Mouse (Mus musculus): ENCODE measurements around the gene Zfp524. TPM values are rescaled to one million over a fixed set of nuclear protein-coding genes. Genes with fewer than 3 reads are reported as not detected.
A peak's percentile ranks its signal among the peaks of the same experiment; 100 is the strongest.
"Not testable (repeated sequence)": the region's sequence is repeated elsewhere in the genome, so short reads cannot be mapped to it uniquely, and the experiment has no call there.

Gene Zfp524
- polyA plus RNA-seq, 1 experiment from 2014 or later, result 6.7 TPM

- Histone ChIP-seq H3K4me2 (ENCODE audit: low read length) (no peak overlapping the region), H3K36me3 (ENCODE audit: control insufficient read depth, insufficient read depth, low read length) (peaks cover 30% of the 10 kb centered on the region)
- no peak for ATAC-seq
Observed at GRCm38 (mm10) chr7:5012681-5013513, 1.3 kb upstream of the Zfp524 start.

DNA sequence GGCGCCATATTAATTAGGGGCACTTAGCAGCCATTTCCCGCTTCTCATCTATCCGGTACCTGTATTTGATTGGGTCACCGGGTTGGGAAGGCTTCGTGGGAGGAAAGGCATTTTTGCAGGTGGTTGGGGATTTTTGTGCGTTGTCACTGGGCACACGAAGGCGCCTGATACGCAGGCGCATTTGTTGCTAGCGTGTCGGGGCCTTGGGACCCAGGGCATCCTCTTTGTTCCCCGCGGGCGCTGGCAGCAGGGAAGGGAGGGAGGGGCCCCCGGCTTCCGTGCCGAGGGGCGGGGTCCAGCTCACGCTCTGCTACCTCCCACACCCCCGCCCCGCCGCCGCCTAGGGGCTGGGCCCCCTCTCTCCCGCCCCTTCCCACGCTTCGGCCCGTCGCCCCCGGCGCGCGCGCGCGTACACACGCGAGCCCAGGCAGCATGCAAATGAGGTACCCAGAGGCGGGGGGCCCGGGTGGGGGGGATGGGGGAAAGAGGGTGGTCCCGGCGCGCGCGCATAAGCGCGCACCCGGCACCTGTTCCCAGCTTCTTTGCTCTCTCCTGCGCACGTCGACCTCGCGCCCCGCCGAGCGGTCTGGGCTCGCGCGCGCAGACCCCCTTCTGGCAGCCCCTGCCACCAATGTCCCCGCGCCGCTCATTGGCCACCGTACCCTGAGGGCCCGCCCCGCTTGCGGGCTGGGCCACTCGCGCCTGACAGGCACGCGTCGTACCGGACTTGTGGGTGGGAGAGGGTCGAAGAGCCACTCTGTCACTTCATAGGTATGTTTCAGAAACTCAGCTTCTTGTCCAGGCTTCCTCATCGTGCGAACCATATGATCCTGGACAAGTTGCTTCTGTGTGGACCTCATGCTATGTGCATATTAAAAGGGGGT, 1.1 kb downstream of the Zfp524 start, which contains the start of gene Gm44973:
Gm44973 (plus strand) TSS at position 379 of the 884 bp plus-strand sequence.
- under 1% methylated on average over 49 of the region's 76 CpGs for WGBS
- ATAC-seq, result peak; percentile 78

More at GRCm38 (mm10) chr7:5012681-5013513, 1.3 kb upstream of the Zfp524 start:
- peaks cover 10% of the 10 kb centered on the region for H3K4me1 ChIP-seq (ENCODE audit: control insufficient read depth, insufficient read depth, low read length)
- no peaks in the 10 kb centered on the region for H3K27me3 ChIP-seq (ENCODE audit: control insufficient read depth, insufficient read depth, low read depth, low read length)
- H3K9me3 ChIP-seq (replicated peaks; ENCODE audit: control insufficient read depth, low read length, poor library complexity, severe bottlenecking), result no peaks in the 10 kb centered on the region
- 92% methylated on average over 27 of the region's 27 CpGs for WGBS
- H3K4me3 ChIP-seq (ENCODE audit: low read depth, low read length), result no peak overlapping the region
- H3K27ac ChIP-seq (ENCODE audit: low read length), result no peak overlapping the region
- H3K9ac ChIP-seq (ENCODE audit: low read depth, low read length), result no peak overlapping the region

DNA sequence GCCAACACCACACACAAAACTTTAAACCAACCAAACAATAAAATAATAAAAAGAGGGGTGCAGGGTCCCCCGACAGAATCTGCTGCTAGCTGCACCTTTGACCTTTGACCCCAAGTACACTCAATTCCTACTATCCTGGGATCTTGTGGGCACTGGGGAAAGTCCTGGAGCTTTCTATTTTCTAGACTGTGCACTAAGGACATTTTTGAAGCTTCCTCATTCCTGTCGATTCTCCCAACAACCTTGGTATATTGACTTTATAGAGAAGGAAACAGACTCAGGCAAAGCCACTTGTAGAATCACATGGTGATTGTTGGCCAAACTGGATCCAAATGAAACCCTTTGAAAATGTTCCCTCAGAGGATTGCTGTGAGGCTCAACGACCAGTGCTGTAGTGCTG, 1.8 kb downstream of the Zfp524 start:
- H3K9ac ChIP-seq (ENCODE audit: low read depth, low read length), result peak overlapping the region; percentile 74
- no peaks in the 10 kb centered on the region for H3K9me3 ChIP-seq (replicated peaks; ENCODE audit: control insufficient read depth, low read length, poor library complexity, severe bottlenecking)
- H3K27ac ChIP-seq (ENCODE audit: low read length), result peak overlapping the region; percentile 97
- H3K36me3 ChIP-seq (ENCODE audit: control insufficient read depth, insufficient read depth, low read length), result peaks cover 13% of the 10 kb centered on the region
- peak overlapping the region; percentile 67 for H3K4me2 ChIP-seq (ENCODE audit: low read length)
- ATAC-seq, result no peak
- H3K4me3 ChIP-seq (ENCODE audit: low read depth, low read length), result peak overlapping the region; percentile 79
- no peaks in the 10 kb centered on the region for H3K27me3 ChIP-seq (ENCODE audit: control insufficient read depth, insufficient read depth, low read depth, low read length)
- peaks cover 13% of the 10 kb centered on the region for H3K4me1 ChIP-seq (ENCODE audit: control insufficient read depth, insufficient read depth, low read length)
- WGBS, result 66% methylated on average over 3 of the region's 3 CpGs

More for the DNA sequence above, 1.1 kb downstream of the Zfp524 start, which contains the start of gene Gm44973:
- H3K36me3 ChIP-seq (ENCODE audit: control insufficient read depth, insufficient read depth, low read length), result peaks cover 13% of the 10 kb centered on the region
- peak within 1 kb of the TSS; percentile 79 for H3K4me3 ChIP-seq (ENCODE audit: low read depth, low read length)
- peak within 1 kb of the TSS; percentile 97 for H3K27ac ChIP-seq (ENCODE audit: low read length)
- no peaks in the 10 kb centered on the region for H3K9me3 ChIP-seq (replicated peaks; ENCODE audit: control insufficient read depth, low read length, poor library complexity, severe bottlenecking)
- H3K4me2 ChIP-seq (ENCODE audit: low read length), result peak within 1 kb of the TSS; percentile 67
- peaks cover 10% of the 10 kb centered on the region for H3K4me1 ChIP-seq (ENCODE audit: control insufficient read depth, insufficient read depth, low read length)
- peak within 1 kb of the TSS; percentile 74 for H3K9ac ChIP-seq (ENCODE audit: low read depth, low read length)
- H3K27me3 ChIP-seq (ENCODE audit: control insufficient read depth, insufficient read depth, low read depth, low read length), result no peaks in the 10 kb centered on the region

GRCm38 (mm10) chr7:5016920-5017319, 2.7 kb downstream of the Zfp524 start:
- Histone ChIP-seq H3K9me3 (replicated peaks; ENCODE audit: control insufficient read depth, low read length, poor library complexity, severe bottlenecking) (no peaks in the 10 kb centered on the region), H3K4me3 (ENCODE audit: low read depth, low read length) (no peak overlapping the region), H3K27ac (ENCODE audit: low read length) (no peak overlapping the region), H3K4me2 (ENCODE audit: low read length) (no peak overlapping the region), H3K27me3 (ENCODE audit: control insufficient read depth, insufficient read depth, low read depth, low read length) (no peaks in the 10 kb centered on the region), H3K4me1 (ENCODE audit: control insufficient read depth, insufficient read depth, low read length) (peaks cover 19% of the 10 kb centered on the region), H3K9ac (ENCODE audit: low read depth, low read length) (no peak overlapping the region), H3K36me3 (ENCODE audit: control insufficient read depth, insufficient read depth, low read length) (peaks cover 5% of the 10 kb centered on the region; the same call in 1 of the 2 replicates)
- ATAC-seq, result no peak
- 100% methylated on average over 2 of the region's 2 CpGs for WGBS

DNA sequence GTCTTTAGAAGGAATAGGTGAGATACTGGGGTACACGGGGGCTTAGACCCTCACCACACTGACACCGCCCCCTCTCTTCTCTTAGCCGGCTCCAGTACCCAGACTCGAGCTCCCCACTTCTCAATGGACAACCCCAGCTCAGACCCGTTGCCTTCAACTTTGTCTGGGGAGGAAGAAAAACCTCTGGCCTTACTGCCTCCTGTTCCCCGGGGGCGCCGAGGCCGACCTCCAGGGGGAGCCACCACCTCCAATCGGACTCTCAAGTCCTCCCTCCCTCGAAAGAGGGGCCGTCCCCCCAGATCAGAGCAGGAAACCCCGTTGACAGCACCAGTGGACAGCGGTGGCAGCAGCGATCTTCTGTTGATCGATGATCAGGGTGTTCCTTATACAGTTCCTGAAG, 3.1 kb downstream of the Zfp524 start:
- H3K27me3 ChIP-seq (ENCODE audit: control insufficient read depth, insufficient read depth, low read depth, low read length), result no peaks in the 10 kb centered on the region
- WGBS, result 91% methylated on average over 16 of the region's 16 CpGs
- H3K4me2 ChIP-seq (ENCODE audit: low read length), result no peak overlapping the region
- H3K9me3 ChIP-seq (replicated peaks; ENCODE audit: control insufficient read depth, low read length, poor library complexity, severe bottlenecking), result no peaks in the 10 kb centered on the region
- no peak overlapping the region for H3K9ac ChIP-seq (ENCODE audit: low read depth, low read length)
- peaks cover 5% of the 10 kb centered on the region; the same call in 1 of the 2 replicates for H3K36me3 ChIP-seq (ENCODE audit: control insufficient read depth, insufficient read depth, low read length)
- H3K27ac ChIP-seq (ENCODE audit: low read length), result no peak overlapping the region
- H3K4me3 ChIP-seq (ENCODE audit: low read depth, low read length), result no peak overlapping the region
- H3K4me1 ChIP-seq (ENCODE audit: control insufficient read depth, insufficient read depth, low read length), result peaks cover 19% of the 10 kb centered on the region
- no peak for ATAC-seq

- H3K4me1 ChIP-seq (ENCODE audit: control insufficient read depth, insufficient read depth, low read length), result peaks cover 19% of the 10 kb centered on the region
- H3K9ac ChIP-seq (ENCODE audit: low read depth, low read length), result no peak overlapping the region
- H3K4me2 ChIP-seq (ENCODE audit: low read length), result no peak overlapping the region
- H3K27me3 ChIP-seq (ENCODE audit: control insufficient read depth, insufficient read depth, low read depth, low read length), result no peaks in the 10 kb centered on the region
- no peak for ATAC-seq
- no peaks in the 10 kb centered on the region for H3K9me3 ChIP-seq (replicated peaks; ENCODE audit: control insufficient read depth, low read length, poor library complexity, severe bottlenecking)
- 98% methylated on average over 21 of the region's 21 CpGs for WGBS
- no peak overlapping the region for H3K4me3 ChIP-seq (ENCODE audit: low read depth, low read length)
- no peak overlapping the region for H3K27ac ChIP-seq (ENCODE audit: low read length)
- no peaks in the 10 kb centered on the region; the same call in 1 of the 2 replicates for H3K36me3 ChIP-seq (ENCODE audit: control insufficient read depth, insufficient read depth, low read length)
Observed at GRCm38 (mm10) chr7:5017931-5018330, 3.7 kb downstream of the Zfp524 start.

DNA sequence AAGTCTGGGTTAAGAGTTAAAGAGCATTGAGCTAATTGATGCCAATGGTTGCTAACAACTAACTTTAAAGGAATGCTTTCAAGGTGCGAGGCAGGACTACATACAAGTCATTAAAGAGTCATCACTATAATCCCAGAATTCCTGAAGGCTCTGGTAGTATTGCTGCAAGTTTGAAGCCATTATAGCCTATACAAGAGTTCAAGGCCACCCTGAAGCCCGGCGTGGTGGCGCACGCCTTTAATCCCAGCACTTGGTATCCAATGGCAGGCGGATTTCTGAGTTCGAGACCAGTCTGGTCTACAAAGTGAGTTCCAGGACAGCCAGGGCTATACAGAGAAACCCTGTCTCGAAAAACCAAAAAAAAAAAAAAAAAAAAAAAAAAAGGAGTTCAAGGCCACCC, 5.4 kb downstream of the Zfp524 start:
- WGBS, result 27% methylated on average over 8 of the region's 8 CpGs
- not testable (repeated sequence) for H3K27me3 ChIP-seq (ENCODE audit: control insufficient read depth, insufficient read depth, low read depth, low read length); H3K36me3 ChIP-seq (ENCODE audit: control insufficient read depth, insufficient read depth, low read length); ATAC-seq; H3K9me3 ChIP-seq (replicated peaks; ENCODE audit: control insufficient read depth, low read length, poor library complexity, severe bottlenecking)
- peak overlapping the region; percentile 56 for H3K4me3 ChIP-seq (ENCODE audit: low read depth, low read length)
- H3K27ac ChIP-seq (ENCODE audit: low read length), result peak overlapping the region; percentile 78
- peak overlapping the region; percentile 46; the same call in 1 of the 2 replicates for H3K9ac ChIP-seq (ENCODE audit: low read depth, low read length)
- peak overlapping the region; percentile 84 for H3K4me2 ChIP-seq (ENCODE audit: low read length)
- peaks cover 14% of the 10 kb centered on the region for H3K4me1 ChIP-seq (ENCODE audit: control insufficient read depth, insufficient read depth, low read length)

GRCm38 (mm10) chr7:5020000-5020681, 5.9 kb downstream of the Zfp524 start, which contains the start of the genes Zfp865 and Ccdc106:
Gene Zfp865 (plus strand): TSS chr7:5020376.
Gene Ccdc106 (plus strand): TSS chr7:5020553.
- Histone ChIP-seq H3K4me1 (ENCODE audit: control insufficient read depth, insufficient read depth, low read length) (peaks cover 14% of the 10 kb centered on the region), H3K36me3 (ENCODE audit: control insufficient read depth, insufficient read depth, low read length) (no peaks in the 10 kb centered on the region; the same call in 1 of the 2 replicates), H3K27me3 (ENCODE audit: control insufficient read depth, insufficient read depth, low read depth, low read length) (no peaks in the 10 kb centered on the region), H3K4me3 (ENCODE audit: low read depth, low read length) (peak within 1 kb of the TSS; percentile 56), H3K27ac (ENCODE audit: low read length) (peak within 1 kb of the TSS; percentile 78), H3K4me2 (ENCODE audit: low read length) (peak within 1 kb of the TSS; percentile 84), H3K9ac (ENCODE audit: low read depth, low read length) (peak within 1 kb of the TSS; percentile 79), H3K9me3 (replicated peaks; ENCODE audit: control insufficient read depth, low read length, poor library complexity, severe bottlenecking) (no peaks in the 10 kb centered on the region)
- ATAC-seq, result peak; percentile 92
- under 1% methylated on average over 41 of the region's 49 CpGs for WGBS
